In the genomic region with DNA sequence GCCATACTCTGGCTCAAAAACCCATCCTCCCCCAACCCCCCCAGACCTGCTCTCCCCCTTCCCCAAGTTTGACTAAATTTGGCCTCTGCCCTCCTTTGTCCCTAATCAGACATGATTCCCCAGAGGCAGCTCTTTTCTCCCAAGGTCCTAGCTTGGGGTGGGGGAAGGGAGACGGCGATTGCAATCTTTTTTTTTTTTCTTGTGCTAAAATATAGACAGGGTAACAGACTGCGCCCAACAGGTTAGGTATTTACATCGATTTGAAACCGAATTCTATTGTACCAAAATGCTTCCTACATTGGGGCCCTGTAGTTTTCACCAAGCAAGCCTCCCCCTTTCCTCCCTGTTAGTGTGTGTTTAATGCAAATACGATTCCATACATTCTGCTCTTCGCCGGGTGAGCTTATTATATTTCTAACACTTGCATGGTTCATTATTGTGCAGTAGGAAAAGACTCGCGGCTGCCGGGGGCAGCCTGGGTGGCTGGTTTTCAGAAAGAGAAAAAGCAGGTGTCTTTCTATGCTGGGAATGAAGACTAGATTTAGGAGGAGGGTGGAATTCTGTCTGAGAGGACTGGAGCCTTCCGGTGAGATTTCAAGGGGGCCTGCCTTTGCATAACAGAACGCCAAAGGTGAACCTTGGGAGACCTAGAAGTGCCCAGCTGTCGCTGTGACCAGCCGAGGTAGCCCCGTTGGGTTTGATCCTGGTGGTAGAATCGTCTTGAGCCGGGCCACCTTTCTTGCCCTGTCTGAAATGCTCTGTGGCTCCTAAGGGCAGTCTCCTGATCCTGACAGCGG, we compare ENCODE assay signal across 8 mouse cellular contexts.
DNase-seq lines count a peak whose midpoint lies in the region; ATAC-seq and TF ChIP-seq lines count a peak whose summit lies in the region.

No protein-coding gene starts in this region.

- H3K27me3 ChIP-seq in limb, embryonic 12.5 days = no peaks in the 10 kb centered on the region
- 0 out of 2 replicates have a peak, but pooled peaks cover 5% of the 10 kb centered on the region for H3K27me3 ChIP-seq in neural tube, embryonic 15.5 days (replicated peaks)

- peaks cover 9% of the 10 kb centered on the region; the same call in 1 of the 2 replicates for H3K4me1 ChIP-seq in embryonic fibroblast, embryonic 13.5 days (ENCODE audit: control insufficient read depth, insufficient read depth, low read length)
- H3K4me1 ChIP-seq in limb, embryonic 12.5 days (replicated peaks) = peaks cover 94% of the 10 kb centered on the region
- H3K4me1 ChIP-seq in neural tube, embryonic 15.5 days = peaks cover 90% of the 10 kb centered on the region

- WGBS in limb, embryonic 12.5 days = 10% methylated on average over 19 of the region's 19 CpGs
- WGBS in neural tube, embryonic 15.5 days = 23% methylated on average over 19 of the region's 19 CpGs

- no peaks in the 10 kb centered on the region for H3K36me3 ChIP-seq in limb, embryonic 12.5 days
- no peaks in the 10 kb centered on the region for H3K36me3 ChIP-seq in neural tube, embryonic 15.5 days

- H3K9me3 ChIP-seq in limb, embryonic 12.5 days = no peaks in the 10 kb centered on the region
- H3K9me3 ChIP-seq in neural tube, embryonic 15.5 days (replicated peaks) = no peaks in the 10 kb centered on the region

- peak overlapping the region; percentile 65; the same call in 1 of the 2 replicates for H3K4me3 ChIP-seq in layer of hippocampus, adult 2 months
- H3K4me3 ChIP-seq in embryonic fibroblast, embryonic 13.5 days (ENCODE audit: insufficient read depth, low read length) = peak overlapping the region; percentile 58
- peak overlapping the region; percentile 79 for H3K4me3 ChIP-seq in limb, embryonic 12.5 days (replicated peaks)
- peak overlapping the region; percentile 57 for H3K4me3 ChIP-seq in neural tube, embryonic 15.5 days (replicated peaks)

- no peak for DNase-seq in layer of hippocampus, adult 2 months (ENCODE audit: low spot score in 2 of 2)
- DNase-seq in layer of hippocampus, postnatal 14 days (ENCODE audit: low spot score in 2 of 2) = no peak
- DNase-seq in layer of hippocampus, adult 9-10 months (ENCODE audit: low spot score) = no peak
- DNase-seq in ovary, postnatal 10 days (ENCODE audit: low spot score) = no peak
- DNase-seq in left cerebral cortex, adult 18-20 months (ENCODE audit: low spot score in 2 of 2) = no peak

- TF ChIP-seq POLR2A in embryonic fibroblast, embryonic 13.5 days (IDR thresholded peaks at IDR 0.05; ENCODE audit: low read depth, low read length) = no peak

- peak overlapping the region; percentile 66 for H3K27ac ChIP-seq in layer of hippocampus, adult 2 months
- peak overlapping the region; percentile 97 for H3K27ac ChIP-seq in embryonic fibroblast, embryonic 13.5 days (ENCODE audit: insufficient read depth, low read length)
- H3K27ac ChIP-seq in limb, embryonic 12.5 days = peak overlapping the region; percentile 98
- H3K27ac ChIP-seq in neural tube, embryonic 15.5 days (replicated peaks) = peak overlapping the region; percentile 86

- no peak for TF ChIP-seq CTCF in layer of hippocampus, adult 2 months (conservative IDR thresholded peaks at IDR 0.05)
- TF ChIP-seq CTCF in embryonic fibroblast, embryonic 13.5 days (IDR thresholded peaks at IDR 0.05; ENCODE audit: borderline replicate concordance, insufficient read depth, low read length) = no peak

- peak overlapping the region; percentile 96 for H3K4me2 ChIP-seq in limb, embryonic 12.5 days
- peak overlapping the region; percentile 77 for H3K4me2 ChIP-seq in neural tube, embryonic 15.5 days

- H3K9ac ChIP-seq in limb, embryonic 12.5 days (replicated peaks) = peak overlapping the region; percentile 95
- H3K9ac ChIP-seq in neural tube, embryonic 15.5 days (replicated peaks) = peak overlapping the region; percentile 82

- ATAC-seq in limb, embryonic 12.5 days (ENCODE audit: insufficient number of reproducible peaks, insufficient read depth, low FRiP score, low TSS enrichment, low read depth) = no peak
- no peak for ATAC-seq in neural tube, embryonic 15.5 days (ENCODE audit: low FRiP score)
